Mouse (Mus musculus): ENCODE measurements at regions not wholly inside any gene's neighbourhood (a gene's known extent, or its start where the extent isn't known, plus 50 kb on each side); places are given as distances from the start of the nearest gene placed in this dataset.
"Not testable (repeated sequence)": the region's sequence is repeated elsewhere in the genome, so short reads cannot be mapped to it uniquely, and the experiment has no call there.

GRCm38 (mm10) chr7:69167456-69167855 lies 418.4 kb upstream of the Arrdc4 start:
- TF ChIP-seq CTCF (IDR thresholded peaks at IDR 0.05; ENCODE audit: control insufficient read depth, insufficient read depth, insufficient replicate concordance, low read depth, low read length) = no peak
- no peak for TF ChIP-seq POLR2A (IDR thresholded peaks at IDR 0.05; ENCODE audit: control insufficient read depth, low read depth, low read length)
- Histone ChIP-seq H3K27me3 (ENCODE audit: control insufficient read depth, insufficient read depth, low read length) (no peaks in the 10 kb centered on the region), H3K27ac (ENCODE audit: control insufficient read depth, insufficient read depth, low read depth, low read length) (no peak overlapping the region), H3K4me3 (ENCODE audit: control insufficient read depth, low read depth, low read length) (no peak overlapping the region), H3K4me1 (ENCODE audit: control insufficient read depth, insufficient read depth, low read length) (no peaks in the 10 kb centered on the region), H3K36me3 (ENCODE audit: control insufficient read depth, insufficient read depth, low read length) (no peaks in the 10 kb centered on the region)

GRCm38 (mm10) chr7:69161916-69162315 lies 412.9 kb upstream of the Arrdc4 start:
- no peaks in the 10 kb centered on the region for H3K36me3 ChIP-seq (ENCODE audit: control insufficient read depth, insufficient read depth, low read length)
- no peaks in the 10 kb centered on the region for H3K4me1 ChIP-seq (ENCODE audit: control insufficient read depth, insufficient read depth, low read length)
- H3K27me3 ChIP-seq (ENCODE audit: control insufficient read depth, insufficient read depth, low read length) = no peaks in the 10 kb centered on the region
- H3K27ac ChIP-seq (ENCODE audit: control insufficient read depth, insufficient read depth, low read depth, low read length) = no peak overlapping the region
- H3K4me3 ChIP-seq (ENCODE audit: control insufficient read depth, low read depth, low read length) = no peak overlapping the region
- TF ChIP-seq POLR2A (IDR thresholded peaks at IDR 0.05; ENCODE audit: control insufficient read depth, low read depth, low read length) (no peak), CTCF (IDR thresholded peaks at IDR 0.05; ENCODE audit: control insufficient read depth, insufficient read depth, insufficient replicate concordance, low read depth, low read length) (no peak)

GRCm38 (mm10) chr7:69142351-69142750 lies 393.3 kb upstream of the Arrdc4 start:
- TF ChIP-seq POLR2A (IDR thresholded peaks at IDR 0.05; ENCODE audit: control insufficient read depth, low read depth, low read length) (no peak), CTCF (IDR thresholded peaks at IDR 0.05; ENCODE audit: control insufficient read depth, insufficient read depth, insufficient replicate concordance, low read depth, low read length) (no peak)
- Histone ChIP-seq H3K27me3 (ENCODE audit: control insufficient read depth, insufficient read depth, low read length) (no peaks in the 10 kb centered on the region), H3K27ac (ENCODE audit: control insufficient read depth, insufficient read depth, low read depth, low read length) (no peak overlapping the region), H3K4me3 (ENCODE audit: control insufficient read depth, low read depth, low read length) (no peak overlapping the region), H3K4me1 (ENCODE audit: control insufficient read depth, insufficient read depth, low read length) (no peaks in the 10 kb centered on the region), H3K36me3 (ENCODE audit: control insufficient read depth, insufficient read depth, low read length) (no peaks in the 10 kb centered on the region)

- H3K4me3 ChIP-seq (ENCODE audit: control insufficient read depth, low read depth, low read length) = no peak overlapping the region
- TF ChIP-seq POLR2A (IDR thresholded peaks at IDR 0.05; ENCODE audit: control insufficient read depth, low read depth, low read length) (no peak), CTCF (IDR thresholded peaks at IDR 0.05; ENCODE audit: control insufficient read depth, insufficient read depth, insufficient replicate concordance, low read depth, low read length) (no peak)
- no peaks in the 10 kb centered on the region for H3K36me3 ChIP-seq (ENCODE audit: control insufficient read depth, insufficient read depth, low read length)
- H3K4me1 ChIP-seq (ENCODE audit: control insufficient read depth, insufficient read depth, low read length) = no peaks in the 10 kb centered on the region
- H3K27ac ChIP-seq (ENCODE audit: control insufficient read depth, insufficient read depth, low read depth, low read length) = no peak overlapping the region
- no peaks in the 10 kb centered on the region for H3K27me3 ChIP-seq (ENCODE audit: control insufficient read depth, insufficient read depth, low read length)
These were observed 384.4 kb upstream of the Arrdc4 start for GRCm38 (mm10) chr7:69133441-69133840.

- H3K36me3 ChIP-seq (ENCODE audit: control insufficient read depth, insufficient read depth, low read length); H3K4me3 ChIP-seq (ENCODE audit: control insufficient read depth, low read depth, low read length); H3K27me3 ChIP-seq (ENCODE audit: control insufficient read depth, insufficient read depth, low read length); H3K4me1 ChIP-seq (ENCODE audit: control insufficient read depth, insufficient read depth, low read length); H3K27ac ChIP-seq (ENCODE audit: control insufficient read depth, insufficient read depth, low read depth, low read length): not testable (repeated sequence)
These were observed 352.7 kb upstream of the Arrdc4 start for GRCm38 (mm10) chr7:69101770-69102169.

- Histone ChIP-seq H3K4me1 (ENCODE audit: control insufficient read depth, insufficient read depth, low read length) (no peaks in the 10 kb centered on the region), H3K27ac (ENCODE audit: control insufficient read depth, insufficient read depth, low read depth, low read length) (no peak overlapping the region), H3K36me3 (ENCODE audit: control insufficient read depth, insufficient read depth, low read length) (no peaks in the 10 kb centered on the region), H3K27me3 (ENCODE audit: control insufficient read depth, insufficient read depth, low read length) (no peaks in the 10 kb centered on the region), H3K4me3 (ENCODE audit: control insufficient read depth, low read depth, low read length) (no peak overlapping the region)
- TF ChIP-seq CTCF (IDR thresholded peaks at IDR 0.05; ENCODE audit: control insufficient read depth, insufficient read depth, insufficient replicate concordance, low read depth, low read length) (no peak), POLR2A (IDR thresholded peaks at IDR 0.05; ENCODE audit: control insufficient read depth, low read depth, low read length) (no peak)
These were observed 348.6 kb upstream of the Arrdc4 start for GRCm38 (mm10) chr7:69097587-69098095.

- Histone ChIP-seq H3K27ac (ENCODE audit: control insufficient read depth, insufficient read depth, low read depth, low read length) (no peak overlapping the region), H3K36me3 (ENCODE audit: control insufficient read depth, insufficient read depth, low read length) (no peaks in the 10 kb centered on the region), H3K4me1 (ENCODE audit: control insufficient read depth, insufficient read depth, low read length) (no peaks in the 10 kb centered on the region)
These were observed 325.7 kb upstream of the Arrdc4 start for GRCm38 (mm10) chr7:69074780-69075179.

GRCm38 (mm10) chr7:69062994-69063393 lies 314.0 kb upstream of the Arrdc4 start:
- H3K4me1 ChIP-seq (ENCODE audit: control insufficient read depth, insufficient read depth, low read length) = no peaks in the 10 kb centered on the region
- TF ChIP-seq CTCF (IDR thresholded peaks at IDR 0.05; ENCODE audit: control insufficient read depth, insufficient read depth, insufficient replicate concordance, low read depth, low read length) = no peak
- no peak for TF ChIP-seq POLR2A (IDR thresholded peaks at IDR 0.05; ENCODE audit: control insufficient read depth, low read depth, low read length)
- H3K4me3 ChIP-seq (ENCODE audit: control insufficient read depth, low read depth, low read length) = no peak overlapping the region
- H3K27ac ChIP-seq (ENCODE audit: control insufficient read depth, insufficient read depth, low read depth, low read length) = no peak overlapping the region
- H3K27me3 ChIP-seq (ENCODE audit: control insufficient read depth, insufficient read depth, low read length) = no peaks in the 10 kb centered on the region
- H3K36me3 ChIP-seq (ENCODE audit: control insufficient read depth, insufficient read depth, low read length) = no peaks in the 10 kb centered on the region

More at GRCm38 (mm10) chr7:69074780-69075179, 325.7 kb upstream of the Arrdc4 start:
- TF ChIP-seq CTCF (IDR thresholded peaks at IDR 0.05; ENCODE audit: control insufficient read depth, insufficient read depth, insufficient replicate concordance, low read depth, low read length) (no peak), POLR2A (IDR thresholded peaks at IDR 0.05; ENCODE audit: control insufficient read depth, low read depth, low read length) (no peak)
- H3K27me3 ChIP-seq (ENCODE audit: control insufficient read depth, insufficient read depth, low read length) = no peaks in the 10 kb centered on the region
- no peak overlapping the region for H3K4me3 ChIP-seq (ENCODE audit: control insufficient read depth, low read depth, low read length)

Data from testis, adult 2 months (tissue).